12 mouse cellular contexts compared by ENCODE assay signal in the genomic region with DNA sequence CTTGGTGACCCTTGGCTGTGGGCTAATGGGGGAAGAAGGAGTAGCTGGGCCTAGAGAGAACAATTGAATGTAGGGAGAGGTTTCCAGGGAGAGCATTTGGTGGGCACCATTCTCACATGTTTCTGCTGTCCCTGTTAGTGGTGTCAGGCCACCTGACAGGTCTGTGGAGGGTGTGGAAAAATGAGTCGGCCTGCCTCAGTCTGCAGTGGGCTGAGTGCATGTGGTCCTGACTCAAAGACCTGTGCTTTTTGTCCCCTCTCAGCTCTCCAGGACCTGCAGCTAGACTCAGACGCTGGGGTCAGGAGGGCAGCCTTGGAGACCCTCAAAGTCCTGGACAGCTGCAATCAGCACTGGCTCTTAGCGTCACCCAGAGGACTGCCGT. TPM values are rescaled to one million over a fixed set of nuclear protein-coding genes. Genes with fewer than 3 reads are reported as not detected.
DNase-seq lines count a peak whose midpoint lies in the region; ATAC-seq and TF ChIP-seq lines count a peak whose summit lies in the region.
"Had no signal": no experiment of that assay in that cellular context is flagged by ENCODE, and none has a peak within 500 bp of the region (broad histone marks: within the 10 kb centered on the region; RNA-seq: fewer than 3 reads in every experiment).

No protein-coding gene starts in this region.

- no peak overlapping the region for H3K4me3 ChIP-seq in lung, embryonic 14.5 days (ENCODE audit: low read depth, low read length)
- H3K4me3 ChIP-seq in lung, adult 2 months (replicated peaks; ENCODE audit: extremely low read depth, low read depth, low read length): no peak overlapping the region
- H3K4me3 ChIP-seq in hindbrain, postnatal 0 days (ENCODE audit: low read length): no peak overlapping the region
- no peak overlapping the region for H3K4me3 ChIP-seq in midbrain, postnatal 0 days (ENCODE audit: low read depth, low read length)
- H3K4me3 ChIP-seq: heart, embryonic 10.5 days had no signal

- peaks cover 51% of the 10 kb centered on the region for H3K36me3 ChIP-seq in lung, embryonic 14.5 days (ENCODE audit: insufficient read depth)
- H3K36me3 ChIP-seq in hindbrain, postnatal 0 days (ENCODE audit: insufficient read depth, low read length): peaks cover 40% of the 10 kb centered on the region
- H3K36me3 ChIP-seq in midbrain, postnatal 0 days (ENCODE audit: insufficient read depth, low read length): peaks cover 55% of the 10 kb centered on the region

- TF ChIP-seq POLR2A in lung, adult 2 months (IDR thresholded peaks at IDR 0.05; ENCODE audit: borderline replicate concordance, extremely low read depth, low read depth, low read length): no peak

- peak; percentile 46 for DNase-seq in embryo, embryonic 11 days
- DNase-seq in embryo, embryonic 10 days (ENCODE audit: low spot score): no peak
- DNase-seq in lung, embryonic 14.5 days: no peak
- DNase-seq in lung, adult 2 months: no peak
- no peak for DNase-seq in hindbrain, postnatal 0 days (ENCODE audit: low spot score)
- DNase-seq in midbrain, postnatal 0 days (ENCODE audit: low spot score): no peak
- no peak for DNase-seq in right cerebral cortex, postnatal 14 days

- WGBS in lung, embryonic 14.5 days: 65% methylated on average over 4 of the region's 4 CpGs
- 70% methylated on average over 4 of the region's 4 CpGs for WGBS in lung, adult 2 months
- WGBS in hindbrain, postnatal 0 days: 78% methylated on average over 4 of the region's 4 CpGs
- 80% methylated on average over 4 of the region's 4 CpGs for WGBS in midbrain, postnatal 0 days

- no peak overlapping the region for H3K9ac ChIP-seq in lung, embryonic 14.5 days
- H3K9ac ChIP-seq in hindbrain, postnatal 0 days (replicated peaks; ENCODE audit: low read length): no peak overlapping the region
- H3K9ac ChIP-seq in midbrain, postnatal 0 days (replicated peaks; ENCODE audit: low read length, poor library complexity, severe bottlenecking): peak overlapping the region; percentile 3; the same call in 1 of the 2 replicates

- no peaks in the 10 kb centered on the region for H3K4me1 ChIP-seq in lung, embryonic 14.5 days (ENCODE audit: insufficient read depth)
- no peaks in the 10 kb centered on the region for H3K4me1 ChIP-seq in lung, adult 2 months (ENCODE audit: control insufficient read depth, insufficient read depth, low read length)
- H3K4me1 ChIP-seq in hindbrain, postnatal 0 days (ENCODE audit: insufficient read depth, low read length): no peaks in the 10 kb centered on the region
- no peaks in the 10 kb centered on the region for H3K4me1 ChIP-seq in midbrain, postnatal 0 days (ENCODE audit: insufficient read depth, low read length)

- H3K27ac ChIP-seq in lung, embryonic 14.5 days (ENCODE audit: low read depth): no peak overlapping the region
- H3K27ac ChIP-seq in hindbrain, postnatal 0 days: no peak overlapping the region; the same call in 1 of the 2 replicates
- no peak overlapping the region for H3K27ac ChIP-seq in midbrain, postnatal 0 days (ENCODE audit: low read depth, low read length)
- H3K27ac ChIP-seq: heart, embryonic 10.5 days had no signal

- peaks cover 25% of the 10 kb centered on the region for H3K9me3 ChIP-seq in lung, embryonic 14.5 days (ENCODE audit: low read depth, low read length)
- H3K9me3 ChIP-seq in hindbrain, postnatal 0 days (ENCODE audit: low read length): peaks cover 27% of the 10 kb centered on the region; the same call in 1 of the 2 replicates
- peaks cover 43% of the 10 kb centered on the region for H3K9me3 ChIP-seq in midbrain, postnatal 0 days (ENCODE audit: low read length)

- no peaks in the 10 kb centered on the region for H3K27me3 ChIP-seq in lung, embryonic 14.5 days (ENCODE audit: insufficient read depth, low read length)
- H3K27me3 ChIP-seq in hindbrain, postnatal 0 days (ENCODE audit: insufficient read depth, low read length): no peaks in the 10 kb centered on the region
- no peaks in the 10 kb centered on the region for H3K27me3 ChIP-seq in midbrain, postnatal 0 days (ENCODE audit: insufficient read depth, low read length)

- no peak overlapping the region for H3K4me2 ChIP-seq in lung, embryonic 14.5 days
- H3K4me2 ChIP-seq in hindbrain, postnatal 0 days (ENCODE audit: low read depth, low read length): no peak overlapping the region
- no peak overlapping the region for H3K4me2 ChIP-seq in midbrain, postnatal 0 days (ENCODE audit: low read depth, low read length, poor library complexity, severe bottlenecking)

- peak; percentile 15; the same call in 1 of the 2 replicates for ATAC-seq in lung, embryonic 14.5 days (ENCODE audit: insufficient read depth)
- ATAC-seq in hindbrain, postnatal 0 days: peak; percentile 1
- no peak for ATAC-seq in midbrain, postnatal 0 days (ENCODE audit: low FRiP score)
- no peak for ATAC-seq in CD4-positive, CD25-positive, alpha-beta regulatory T cell, adult 4 months

- no peak for TF ChIP-seq CTCF in lung, embryonic 14.5 days (IDR thresholded peaks at IDR 0.05; ENCODE audit: low read depth)
- no peak for TF ChIP-seq CTCF in lung, adult 2 months (IDR thresholded peaks at IDR 0.05; ENCODE audit: insufficient read depth, low read length)
- no peak for TF ChIP-seq CTCF in hindbrain, postnatal 0 days (IDR thresholded peaks at IDR 0.05; ENCODE audit: low read depth)
- TF ChIP-seq CTCF in midbrain, postnatal 0 days (IDR thresholded peaks at IDR 0.05): no peak

RNA-seq across cellular contexts. Expression of a gene that starts 17.8 kb away (rescaled TPM):
- 215 and 225 TPM in 2 replicates for polyA plus RNA-seq in lung, embryonic 14.5 days (2014; fragmentation: Nextera tagmentation; extraction: Ambion mirVana)
- polyA plus RNA-seq in lung, adult 2 months (2012; rRNA removed): 29.4 and 32.1 TPM in 2 replicates
- total RNA-seq in hindbrain, postnatal 0 days (2014; rRNA removed): 82.8 and 86.3 TPM in 2 replicates
- polyA plus RNA-seq in hindbrain, postnatal 0 days (2015; fragmentation: Nextera tagmentation; extraction: Ambion mirVana): 47.2 and 47.7 TPM in 2 replicates
- 88.0 and 96.8 TPM in 2 replicates for total RNA-seq in midbrain, postnatal 0 days (2014; rRNA removed)
- polyA plus RNA-seq in midbrain, postnatal 0 days (2015; fragmentation: Nextera tagmentation; extraction: Ambion mirVana): 42.3 and 45.9 TPM in 2 replicates
- 10 to 100 TPM; 56.6 to 72.9 TPM for polyA plus RNA-seq in CD4-positive, CD25-positive, alpha-beta regulatory T cell, adult 4 months (2017; shearing (Covaris generic))

RNA-seq across cellular contexts. Expression of a gene that starts 17.8 kb away (rescaled TPM):
- polyA plus RNA-seq in lung, embryonic 14.5 days (2014; fragmentation: Nextera tagmentation; extraction: Ambion mirVana): 0.18 TPM in 1 of 2 replicates, not detected in the other
- polyA plus RNA-seq in lung, adult 2 months (2012; rRNA removed): not detected in 2 replicates
- total RNA-seq in hindbrain, postnatal 0 days (2014; rRNA removed): 0.05 and 0.14 TPM in 2 replicates
- 0.11 and 0.15 TPM in 2 replicates for polyA plus RNA-seq in hindbrain, postnatal 0 days (2015; fragmentation: Nextera tagmentation; extraction: Ambion mirVana)
- total RNA-seq in midbrain, postnatal 0 days (2014; rRNA removed): 1.2 TPM in 2 replicates
- polyA plus RNA-seq in midbrain, postnatal 0 days (2015; fragmentation: Nextera tagmentation; extraction: Ambion mirVana): 0.21 and 0.29 TPM in 2 replicates
- not detected for polyA plus RNA-seq in CD4-positive, CD25-positive, alpha-beta regulatory T cell, adult 4 months (2017; shearing (Covaris generic))
- total RNA-seq: adrenal gland, postnatal 36 days had no signal
- polyA plus RNA-seq: large intestine, adult 2 months had no signal

RNA-seq across cellular contexts. Expression of a gene that starts 32.8 kb away (rescaled TPM):
- 2.1 and 2.7 TPM in 2 replicates for polyA plus RNA-seq in lung, embryonic 14.5 days (2014; fragmentation: Nextera tagmentation; extraction: Ambion mirVana)
- 0.17 and 0.20 TPM in 2 replicates for polyA plus RNA-seq in lung, adult 2 months (2012; rRNA removed)
- total RNA-seq in hindbrain, postnatal 0 days (2014; rRNA removed): 0.16 TPM in 1 of 2 replicates, not detected in the other
- polyA plus RNA-seq in hindbrain, postnatal 0 days (2015; fragmentation: Nextera tagmentation; extraction: Ambion mirVana): 0.23 and 0.55 TPM in 2 replicates
- total RNA-seq in midbrain, postnatal 0 days (2014; rRNA removed): not detected in 2 replicates
- 0.56 and 1.2 TPM in 2 replicates for polyA plus RNA-seq in midbrain, postnatal 0 days (2015; fragmentation: Nextera tagmentation; extraction: Ambion mirVana)
- 1 to 10 TPM; 1.4 to 1.6 TPM for polyA plus RNA-seq in CD4-positive, CD25-positive, alpha-beta regulatory T cell, adult 4 months (2017; shearing (Covaris generic))

RNA-seq across cellular contexts. Expression of a gene that starts 47.9 kb away (rescaled TPM):
- polyA plus RNA-seq in lung, embryonic 14.5 days (2014; fragmentation: Nextera tagmentation; extraction: Ambion mirVana): 0.16 TPM in 1 of 2 replicates, not detected in the other
- polyA plus RNA-seq in lung, adult 2 months (2012; rRNA removed): 0.11 and 1.3 TPM in 2 replicates
- 0.42 TPM in 1 of 2 replicates, not detected in the other for total RNA-seq in hindbrain, postnatal 0 days (2014; rRNA removed)
- 0.09 TPM in 1 of 2 replicates, not detected in the other for polyA plus RNA-seq in hindbrain, postnatal 0 days (2015; fragmentation: Nextera tagmentation; extraction: Ambion mirVana)
- not detected in 2 replicates for total RNA-seq in midbrain, postnatal 0 days (2014; rRNA removed)
- not detected in 2 replicates for polyA plus RNA-seq in midbrain, postnatal 0 days (2015; fragmentation: Nextera tagmentation; extraction: Ambion mirVana)
- polyA plus RNA-seq in CD4-positive, CD25-positive, alpha-beta regulatory T cell, adult 4 months (2017; shearing (Covaris generic)): not detected
- polyA plus RNA-seq: heart, embryonic 10.5 days; lung, embryonic 16.5 days had no signal

RNA-seq across cellular contexts. Expression of a gene that starts 54.1 kb away (rescaled TPM):
- 6.2 and 8.2 TPM in 2 replicates for polyA plus RNA-seq in lung, embryonic 14.5 days (2014; fragmentation: Nextera tagmentation; extraction: Ambion mirVana)
- polyA plus RNA-seq in lung, adult 2 months (2012; rRNA removed): 1.3 and 1.8 TPM in 2 replicates
- 4.7 and 7.5 TPM in 2 replicates for total RNA-seq in hindbrain, postnatal 0 days (2014; rRNA removed)
- 8.6 and 11.7 TPM in 2 replicates for polyA plus RNA-seq in hindbrain, postnatal 0 days (2015; fragmentation: Nextera tagmentation; extraction: Ambion mirVana)
- total RNA-seq in midbrain, postnatal 0 days (2014; rRNA removed): 5.5 and 6.9 TPM in 2 replicates
- polyA plus RNA-seq in midbrain, postnatal 0 days (2015; fragmentation: Nextera tagmentation; extraction: Ambion mirVana): 11.8 and 12.5 TPM in 2 replicates
- under 1 TPM; 0.63 to 0.73 TPM for polyA plus RNA-seq in CD4-positive, CD25-positive, alpha-beta regulatory T cell, adult 4 months (2017; shearing (Covaris generic))

Comparison
In these comparisons a context has a peak if more than half of its experiments do, and no peak if none do; other contexts are left out.
1. ATAC-seq: peak in lung, embryonic 14.5 days (single experiment) and hindbrain, postnatal 0 days (single experiment); none in midbrain, postnatal 0 days (single experiment) and CD4-positive, CD25-positive, alpha-beta regulatory T cell, adult 4 months (single experiment).